Mouse (Mus musculus) Muller cell, postnatal 12 days (primary cell): ENCODE results near the gene Psd4.
A peak's percentile ranks its signal among the peaks of the same experiment; 100 is the strongest.

Experiments
- DNase-seq: peaks from one replicate; pipeline ENCODE4 v3.0.0-alpha.2; 2015; ENCODE audit errors: inconsistent ontology term

Gene Psd4

GRCm38 (mm10) chr2:24367030-24367894 lies at the start of gene Psd4:
Gene Psd4, plus strand, starts transcription at chr2:24367580.
- DNase-seq: peak; percentile 76

GRCm38 (mm10) chr2:24317919-24318598 lies 49.3 kb upstream of the Psd4 start:
- DNase-seq: no peak

GRCm38 (mm10) chr2:24335333-24335732 lies 32.0 kb upstream of the Psd4 start:
- peak; percentile 13 for DNase-seq

- DNase-seq: peak; percentile 13
Measured at GRCm38 (mm10) chr2:24336545-24336944, 30.8 kb upstream of the Psd4 start, which contains the start of gene Il1rn. Gene Il1rn, plus strand, starts transcription at chr2:24336853.

GRCm38 (mm10) chr2:24341395-24341885 lies 25.9 kb upstream of the Psd4 start:
- peak; percentile 12 for DNase-seq

- no peak for DNase-seq
Measured at GRCm38 (mm10) chr2:24344619-24345018, 22.8 kb upstream of the Psd4 start.

GRCm38 (mm10) chr2:24345056-24345455 lies 22.3 kb upstream of the Psd4 start:
- no peak for DNase-seq

- DNase-seq: no peak
Measured at GRCm38 (mm10) chr2:24347926-24348325, 19.5 kb upstream of the Psd4 start.

- DNase-seq: no peak
Measured at GRCm38 (mm10) chr2:24351159-24351558, 16.2 kb upstream of the Psd4 start.

- DNase-seq: no peak
Measured at GRCm38 (mm10) chr2:24353042-24353441, 14.3 kb upstream of the Psd4 start.

- DNase-seq: peak; percentile 17
Measured at GRCm38 (mm10) chr2:24357642-24358041, 9.7 kb upstream of the Psd4 start.

- no peak for DNase-seq
Measured at GRCm38 (mm10) chr2:24359347-24359746, 8.0 kb upstream of the Psd4 start.

- peak; percentile 8 for DNase-seq
Measured at GRCm38 (mm10) chr2:24363818-24364217, 3.6 kb upstream of the Psd4 start.

GRCm38 (mm10) chr2:24366214-24366975 lies 985 bp upstream of the Psd4 start:
- DNase-seq: no peak

GRCm38 (mm10) chr2:24367895-24368261 lies 498 bp downstream of the Psd4 start:
- DNase-seq: peak; percentile 17

- no peak for DNase-seq
Measured at GRCm38 (mm10) chr2:24378747-24379450, 11.5 kb downstream of the Psd4 start.

- DNase-seq: no peak
Measured at GRCm38 (mm10) chr2:24382456-24383230, 15.3 kb downstream of the Psd4 start.

- no peak for DNase-seq
Measured at GRCm38 (mm10) chr2:24383636-24384035, 16.3 kb downstream of the Psd4 start.

GRCm38 (mm10) chr2:24384393-24384792 lies 17.0 kb downstream of the Psd4 start:
- DNase-seq: no peak

GRCm38 (mm10) chr2:24385111-24385961 lies 18.0 kb downstream of the Psd4 start:
- no peak for DNase-seq
